Mouse (Mus musculus): ENCODE results near the gene Gpr19.

The Gpr19 gene

GRCm38 (mm10) chr6:134849461-134849860 lies 48.9 kb downstream of the Gpr19 start:
- no peak for DNase-seq (ENCODE audit: low spot score in 2 of 2)

- DNase-seq (ENCODE audit: low spot score in 2 of 2) = peak in 1 of 2 experiments; percentile 63
Measured at GRCm38 (mm10) chr6:134848197-134848890, 50.0 kb downstream of the Gpr19 start.

GRCm38 (mm10) chr6:134847550-134847949 lies 50.8 kb downstream of the Gpr19 start:
- DNase-seq (ENCODE audit: low spot score in 2 of 2) = no peak

- DNase-seq (ENCODE audit: low spot score in 2 of 2) = no peak
Measured at GRCm38 (mm10) chr6:134846308-134846707, 52.1 kb downstream of the Gpr19 start.

- no peak for DNase-seq (ENCODE audit: low spot score in 2 of 2)
Measured at GRCm38 (mm10) chr6:134845726-134846125, 52.7 kb downstream of the Gpr19 start.

GRCm38 (mm10) chr6:134840346-134840745 lies 58.0 kb downstream of the Gpr19 start:
- no peak for DNase-seq (ENCODE audit: low spot score in 2 of 2)

- DNase-seq (ENCODE audit: low spot score in 2 of 2) = no peak
Measured at GRCm38 (mm10) chr6:134838111-134838510, 60.3 kb downstream of the Gpr19 start.

- DNase-seq (ENCODE audit: low spot score in 2 of 2) = no peak
Measured at GRCm38 (mm10) chr6:134834585-134835251, 63.7 kb downstream of the Gpr19 start.

- no peak for DNase-seq (ENCODE audit: low spot score in 2 of 2)
Measured at GRCm38 (mm10) chr6:134830776-134831175, 67.6 kb downstream of the Gpr19 start.

- DNase-seq (ENCODE audit: low spot score in 2 of 2) = peak; percentile 99 to 100
Measured at GRCm38 (mm10) chr6:134829786-134830700, 68.3 kb downstream of the Gpr19 start, which contains the start of gene Crebl2. Gene Crebl2 (plus strand): TSS chr6:134830154.

- peak in 1 of 2 experiments; percentile 58 for DNase-seq (ENCODE audit: low spot score in 2 of 2)
Measured at GRCm38 (mm10) chr6:134822844-134823243, 75.5 kb downstream of the Gpr19 start.

GRCm38 (mm10) chr6:134820411-134820810 lies 78.0 kb downstream of the Gpr19 start:
- no peak for DNase-seq (ENCODE audit: low spot score in 2 of 2)

- no peak for DNase-seq (ENCODE audit: low spot score in 2 of 2)
Measured at GRCm38 (mm10) chr6:134819741-134820140, 78.6 kb downstream of the Gpr19 start.
